Mouse (Mus musculus): ENCODE measurements around the gene Btrc. TPM values are rescaled to one million over a fixed set of nuclear protein-coding genes. Genes with fewer than 3 reads are reported as not detected.
A peak's percentile ranks its signal among the peaks of the same experiment; 100 is the strongest.

Gene Btrc
- polyA plus RNA-seq, 1 experiment from 2014 or later: 43.1 TPM

- Histone ChIP-seq H3K27me3 (ENCODE audit: low read depth, poor library complexity, severe bottlenecking) (peaks cover 100% of the 10 kb centered on the region), H3K9me3 (replicated peaks) (no peaks in the 10 kb centered on the region), H3K36me3 (no peaks in the 10 kb centered on the region), H3K27ac (replicated peaks) (no peak overlapping the region), H3K4me1 (peaks cover 32% of the 10 kb centered on the region), H3K4me3 (no peak overlapping the region)
- peak; percentile 62 for DNase-seq (ENCODE audit: low spot score)
- 13% methylated on average over 7 of the region's 7 CpGs for WGBS
Measured at GRCm38 (mm10) chr19:45458702-45459101, 95.2 kb downstream of the Btrc start.

- Histone ChIP-seq H3K9me3 (replicated peaks) (no peaks in the 10 kb centered on the region), H3K36me3 (no peaks in the 10 kb centered on the region), H3K4me3 (no peak overlapping the region), H3K27me3 (ENCODE audit: low read depth, poor library complexity, severe bottlenecking) (peaks cover 99% of the 10 kb centered on the region), H3K27ac (replicated peaks) (no peak overlapping the region), H3K4me1 (peaks cover 32% of the 10 kb centered on the region)
- DNase-seq (ENCODE audit: low spot score): no peak
- WGBS: 48% methylated on average over 9 of the region's 9 CpGs
Measured at GRCm38 (mm10) chr19:45459931-45460665, 96.6 kb downstream of the Btrc start.

DNA sequence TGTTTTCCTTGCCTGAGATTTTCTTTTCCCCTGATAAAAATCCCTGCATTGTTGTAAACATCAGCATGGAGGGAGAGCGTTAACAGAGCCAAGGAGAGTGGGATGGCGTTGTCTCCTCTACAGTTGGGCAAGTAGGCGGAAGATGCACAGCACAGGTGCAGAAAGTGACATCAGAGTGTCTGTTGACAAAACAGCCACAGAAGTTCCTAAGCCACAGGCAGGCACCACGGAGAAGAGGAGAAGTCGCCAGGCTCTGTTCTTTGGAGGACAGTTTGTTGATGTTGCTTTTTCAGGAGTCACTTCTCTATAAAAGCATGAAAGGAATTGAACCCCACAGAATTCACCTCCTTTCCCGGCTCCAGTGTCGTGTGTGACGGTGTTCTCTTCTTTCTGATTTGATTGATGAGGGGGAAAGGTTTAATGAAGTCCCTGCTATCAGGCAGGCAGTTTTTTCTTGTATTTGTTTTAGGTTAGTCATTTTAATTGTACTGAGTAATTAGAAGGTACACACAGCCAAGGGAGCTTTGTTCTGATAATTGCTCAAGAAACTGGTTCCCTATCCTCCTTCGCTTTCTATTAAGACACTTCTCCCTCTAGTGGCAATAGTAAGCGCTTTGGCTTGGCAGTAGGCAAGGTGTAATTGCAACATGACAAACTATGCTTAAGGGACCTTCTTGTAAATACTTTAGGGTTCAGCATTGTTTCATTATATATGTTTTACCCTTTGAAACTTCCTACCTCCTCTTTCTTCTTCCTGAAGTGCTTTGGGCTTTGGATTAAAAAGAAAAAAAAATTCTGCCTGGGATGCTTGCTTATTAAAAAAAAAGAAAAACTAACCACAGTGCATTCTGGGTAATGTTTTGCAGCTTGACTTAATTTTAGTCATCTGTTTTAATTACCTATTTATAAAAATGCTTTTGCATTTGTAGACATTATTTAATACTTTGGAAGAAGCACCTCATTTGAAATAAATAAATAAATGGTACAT, 97.5 kb downstream of the Btrc start:
- no peaks in the 10 kb centered on the region for H3K36me3 ChIP-seq
- no peak overlapping the region for H3K4me3 ChIP-seq
- H3K27me3 ChIP-seq (ENCODE audit: low read depth, poor library complexity, severe bottlenecking): peaks cover 99% of the 10 kb centered on the region
- no peak for DNase-seq (ENCODE audit: low spot score)
- H3K9me3 ChIP-seq (replicated peaks): no peaks in the 10 kb centered on the region
- 65% methylated on average over 10 of the region's 10 CpGs for WGBS
- H3K4me1 ChIP-seq: peaks cover 32% of the 10 kb centered on the region
- no peak overlapping the region for H3K27ac ChIP-seq (replicated peaks)

GRCm38 (mm10) chr19:45469760-45470159, 106.2 kb downstream of the Btrc start:
- peaks cover 59% of the 10 kb centered on the region for H3K27me3 ChIP-seq (ENCODE audit: low read depth, poor library complexity, severe bottlenecking)
- 96% methylated on average over 5 of the region's 5 CpGs for WGBS
- peaks cover 5% of the 10 kb centered on the region; the same call in 1 of the 2 replicates for H3K36me3 ChIP-seq
- H3K27ac ChIP-seq (replicated peaks): no peak overlapping the region
- H3K4me3 ChIP-seq: no peak overlapping the region
- H3K9me3 ChIP-seq (replicated peaks): no peaks in the 10 kb centered on the region
- H3K4me1 ChIP-seq: peaks cover 5% of the 10 kb centered on the region
- DNase-seq (ENCODE audit: low spot score): no peak

DNA sequence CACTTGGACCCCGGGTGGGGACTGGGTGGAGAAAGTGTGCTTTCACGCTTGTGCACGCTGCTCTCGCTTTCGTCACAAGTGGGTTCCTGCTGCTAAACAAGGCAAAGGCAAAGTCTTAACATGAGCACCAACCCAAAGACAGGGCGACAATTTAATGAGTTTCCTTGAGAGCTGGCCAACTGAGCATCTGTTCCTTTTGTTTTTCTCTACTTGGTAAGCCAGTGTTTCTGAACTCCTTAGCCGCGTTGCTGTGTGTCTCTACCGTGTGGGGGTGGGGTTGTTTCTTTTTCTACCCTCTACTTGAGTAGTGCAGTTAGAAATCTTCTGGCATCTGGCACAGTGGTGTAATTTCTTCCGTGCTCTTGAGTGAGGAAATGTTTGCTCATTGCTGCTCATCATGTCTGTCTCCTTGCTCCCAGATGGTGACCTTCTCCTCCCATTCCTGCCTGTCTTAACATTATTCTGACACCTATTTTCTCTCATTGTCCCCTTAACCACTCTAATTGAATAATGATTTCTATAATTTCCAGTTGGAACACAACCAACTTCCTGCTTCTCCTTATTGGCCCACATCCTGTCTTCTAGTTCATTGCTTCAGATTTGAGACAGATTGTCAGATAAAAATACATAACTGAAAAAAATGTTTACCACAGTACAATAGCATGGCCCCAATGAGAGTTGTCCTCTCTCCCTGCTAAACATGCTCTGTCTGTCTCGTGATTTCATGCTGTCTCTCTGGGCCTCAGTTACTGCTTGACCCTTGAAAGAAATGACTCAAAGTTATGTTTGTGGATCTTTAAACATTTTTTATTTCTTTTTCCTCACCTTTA, 109.4 kb downstream of the Btrc start:
- Histone ChIP-seq H3K36me3 (peaks cover 5% of the 10 kb centered on the region; the same call in 1 of the 2 replicates), H3K9me3 (replicated peaks) (no peaks in the 10 kb centered on the region), H3K27ac (replicated peaks) (no peak overlapping the region), H3K4me3 (no peak overlapping the region), H3K4me1 (peaks cover 17% of the 10 kb centered on the region), H3K27me3 (ENCODE audit: low read depth, poor library complexity, severe bottlenecking) (peaks cover 55% of the 10 kb centered on the region)
- WGBS: 69% methylated on average over 11 of the region's 11 CpGs
- no peak for DNase-seq (ENCODE audit: low spot score)

DNA sequence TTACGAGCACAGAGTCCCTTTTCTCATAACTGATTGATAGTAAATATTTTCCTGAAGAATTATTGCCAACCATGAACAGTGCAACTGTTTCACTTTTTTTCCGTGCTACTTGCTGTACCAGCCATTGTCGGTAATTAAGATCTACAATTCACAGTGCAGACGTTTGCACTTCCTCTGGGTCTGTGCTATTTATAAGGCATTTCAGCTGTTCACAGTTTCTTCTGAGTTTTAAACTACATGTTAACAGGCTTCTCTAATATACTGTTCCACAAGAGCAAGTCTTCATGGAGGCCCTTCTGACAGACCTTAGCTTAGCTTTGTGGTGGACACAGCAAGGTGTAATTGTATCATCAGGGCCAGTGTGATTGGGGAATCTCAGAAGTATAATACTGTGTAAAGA, 111.2 kb downstream of the Btrc start:
- DNase-seq (ENCODE audit: low spot score): no peak
- 92% methylated on average over 4 of the region's 4 CpGs for WGBS
- no peaks in the 10 kb centered on the region for H3K9me3 ChIP-seq (replicated peaks)
- peaks cover 17% of the 10 kb centered on the region for H3K4me1 ChIP-seq
- H3K27me3 ChIP-seq (ENCODE audit: low read depth, poor library complexity, severe bottlenecking): peaks cover 48% of the 10 kb centered on the region
- peaks cover 5% of the 10 kb centered on the region; the same call in 1 of the 2 replicates for H3K36me3 ChIP-seq
- H3K4me3 ChIP-seq: no peak overlapping the region
- H3K27ac ChIP-seq (replicated peaks): no peak overlapping the region

- Histone ChIP-seq H3K9me3 (replicated peaks) (no peaks in the 10 kb centered on the region), H3K27ac (replicated peaks) (no peak overlapping the region), H3K36me3 (peaks cover 5% of the 10 kb centered on the region; the same call in 1 of the 2 replicates), H3K4me1 (peaks cover 17% of the 10 kb centered on the region), H3K4me3 (peak overlapping the region; percentile 9; the same call in 1 of the 2 replicates), H3K27me3 (ENCODE audit: low read depth, poor library complexity, severe bottlenecking) (peaks cover 49% of the 10 kb centered on the region)
- WGBS: 53% methylated on average over 24 of the region's 24 CpGs
- DNase-seq (ENCODE audit: low spot score): no peak
Measured at GRCm38 (mm10) chr19:45475928-45476553, 112.5 kb downstream of the Btrc start.

DNA sequence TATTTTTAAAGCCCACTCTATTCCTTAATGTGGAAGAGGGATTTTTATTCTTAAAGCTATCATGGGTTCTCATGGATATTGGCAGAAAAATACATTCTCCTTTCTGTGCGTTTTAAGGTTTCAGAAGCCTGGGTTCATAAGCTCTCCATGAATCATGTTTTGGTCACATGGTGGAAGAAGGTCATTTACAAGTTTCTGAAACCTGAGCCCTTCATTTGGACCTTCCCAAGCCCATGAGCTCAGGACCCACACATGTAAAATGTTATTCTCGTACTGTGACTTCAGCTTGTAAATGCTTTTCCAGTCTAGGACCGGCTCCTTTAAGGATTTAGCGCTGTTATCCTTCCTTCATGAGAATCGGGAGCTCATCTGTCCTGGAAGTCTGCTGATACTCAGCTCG, 116.0 kb downstream of the Btrc start:
- peaks cover 13% of the 10 kb centered on the region for H3K4me1 ChIP-seq
- no peaks in the 10 kb centered on the region for H3K36me3 ChIP-seq
- H3K9me3 ChIP-seq (replicated peaks): no peaks in the 10 kb centered on the region
- no peak overlapping the region for H3K27ac ChIP-seq (replicated peaks)
- H3K4me3 ChIP-seq: no peak overlapping the region
- DNase-seq (ENCODE audit: low spot score): no peak
- 93% methylated on average over 6 of the region's 6 CpGs for WGBS
- H3K27me3 ChIP-seq (ENCODE audit: low read depth, poor library complexity, severe bottlenecking): peaks cover 35% of the 10 kb centered on the region

- 82% methylated on average over 2 of the region's 2 CpGs for WGBS
- Histone ChIP-seq H3K27me3 (ENCODE audit: low read depth, poor library complexity, severe bottlenecking) (peaks cover 25% of the 10 kb centered on the region), H3K27ac (replicated peaks) (no peak overlapping the region), H3K4me3 (no peak overlapping the region), H3K9me3 (replicated peaks) (no peaks in the 10 kb centered on the region), H3K4me1 (peaks cover 10% of the 10 kb centered on the region), H3K36me3 (no peaks in the 10 kb centered on the region)
- DNase-seq (ENCODE audit: low spot score): no peak
Measured at GRCm38 (mm10) chr19:45480490-45480889, 117.0 kb downstream of the Btrc start.

DNA sequence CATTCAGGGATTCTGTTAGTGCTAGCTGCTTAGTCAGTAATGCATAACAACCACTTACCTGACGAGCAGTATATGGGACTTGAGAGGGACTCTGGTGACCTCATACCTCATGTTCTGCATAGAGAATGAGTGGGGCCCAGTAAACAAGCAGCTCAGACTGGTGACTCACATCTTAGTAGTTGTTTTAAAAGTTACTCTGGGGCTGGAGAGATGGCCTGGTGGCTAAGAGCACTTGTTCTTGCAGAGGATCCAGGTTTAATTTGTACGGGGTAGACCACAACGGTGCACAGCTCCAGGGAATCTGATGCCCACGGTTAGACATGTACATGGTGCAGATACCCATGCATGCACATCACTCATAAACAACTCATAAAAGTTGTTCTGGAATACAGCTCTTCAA, 117.4 kb downstream of the Btrc start:
- no peak overlapping the region for H3K4me3 ChIP-seq
- 88% methylated on average over 4 of the region's 4 CpGs for WGBS
- DNase-seq (ENCODE audit: low spot score): no peak
- H3K27ac ChIP-seq (replicated peaks): no peak overlapping the region
- H3K36me3 ChIP-seq: no peaks in the 10 kb centered on the region
- H3K4me1 ChIP-seq: peaks cover 5% of the 10 kb centered on the region
- H3K9me3 ChIP-seq (replicated peaks): no peaks in the 10 kb centered on the region
- peaks cover 21% of the 10 kb centered on the region for H3K27me3 ChIP-seq (ENCODE audit: low read depth, poor library complexity, severe bottlenecking)

DNA sequence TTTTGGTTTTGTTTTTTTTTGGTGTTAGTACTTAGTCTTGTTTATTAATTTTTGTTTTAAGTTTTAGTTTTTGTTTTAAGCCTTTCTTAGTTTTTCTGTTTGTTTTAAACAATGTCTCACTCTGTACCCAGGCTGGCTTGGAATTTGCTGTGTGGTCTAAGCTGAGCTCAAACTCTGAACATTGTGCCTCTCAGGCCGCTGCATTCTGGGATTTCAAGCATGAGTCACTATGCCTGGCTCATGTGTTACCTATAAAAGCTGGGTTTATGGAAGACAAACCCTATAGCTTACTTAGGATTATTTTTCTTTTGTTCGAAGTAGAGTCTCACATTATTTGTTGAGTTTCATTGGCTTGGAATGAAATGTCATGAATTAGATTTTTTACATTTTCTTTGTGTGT, 119.9 kb downstream of the Btrc start:
- WGBS: 82% methylated on average over 2 of the region's 2 CpGs
- DNase-seq (ENCODE audit: low spot score): no peak

More for the DNA sequence above, 119.9 kb downstream of the Btrc start:
- Histone ChIP-seq H3K4me1 (no peaks in the 10 kb centered on the region), H3K27me3 (ENCODE audit: low read depth, poor library complexity, severe bottlenecking) (peaks cover 7% of the 10 kb centered on the region; the same call in 1 of the 2 replicates), H3K9me3 (replicated peaks) (no peaks in the 10 kb centered on the region), H3K36me3 (no peaks in the 10 kb centered on the region), H3K4me3 (no peak overlapping the region), H3K27ac (replicated peaks) (no peak overlapping the region)
